Mouse (Mus musculus) brown adipose tissue, adult 24 weeks (tissue): ENCODE measurements around the gene Crcp. TPM values are rescaled to one million over a fixed set of nuclear protein-coding genes. Genes with fewer than 3 reads are reported as not detected.
A peak's percentile ranks its signal among the peaks of the same experiment; 100 is the strongest.

Source experiments
- H3K27ac ChIP-seq: fragments of 200-500 bp; replicated peaks from 2 replicates; pipeline ENCODE4 v1.5.1; 2012; ENCODE audit warnings: low read depth, mild to moderate bottlenecking, low read length
- H3K4me1 ChIP-seq: fragments of 200-500 bp; 2 replicates; pipeline ENCODE4 v1.6.1; 2012; ENCODE audit warnings: low read length, mixed read lengths; ENCODE audit not compliant: control insufficient read depth, insufficient read depth, insufficient read length
- H3K4me3 ChIP-seq: fragments of 200-500 bp; 2 replicates; pipeline ENCODE4 v1.5.1; 2012; ENCODE audit warnings: low read depth, mild to moderate bottlenecking, low read length, moderate library complexity; ENCODE audit not compliant: insufficient read depth
- polyA plus RNA-seq: library from polyadenylated mRNA; stranded (reverse); fragments of >200 nt; gene quantifications from 2 replicates; pipeline ENCODE4 v1.2.4, GENCODE M21; 2012; ENCODE audit not compliant: missing spikeins, insufficient read depth, insufficient read length

Gene Crcp
- polyA plus RNA-seq, 1 experiment = 21.9 TPM

GRCm38 (mm10) chr5:130088008-130088407, 58.9 kb downstream of the Crcp start:
- Histone ChIP-seq H3K4me1 (peaks cover 27% of the 10 kb centered on the region), H3K27ac (no peak overlapping the region), H3K4me3 (no peak overlapping the region)

GRCm38 (mm10) chr5:130088612-130089011, 59.5 kb downstream of the Crcp start:
- H3K4me3 ChIP-seq = no peak overlapping the region
- no peak overlapping the region for H3K27ac ChIP-seq
- H3K4me1 ChIP-seq = peaks cover 23% of the 10 kb centered on the region

GRCm38 (mm10) chr5:130089177-130089576, 60.1 kb downstream of the Crcp start:
- H3K4me3 ChIP-seq = no peak overlapping the region
- H3K4me1 ChIP-seq = peaks cover 20% of the 10 kb centered on the region
- peak overlapping the region; percentile 33; the same call in 1 of the 2 replicates for H3K27ac ChIP-seq

GRCm38 (mm10) chr5:130089626-130090393, 60.7 kb downstream of the Crcp start:
- Histone ChIP-seq H3K4me1 (peaks cover 17% of the 10 kb centered on the region), H3K27ac (peak overlapping the region; percentile 33), H3K4me3 (no peak overlapping the region)

GRCm38 (mm10) chr5:130096754-130097153, 67.7 kb downstream of the Crcp start:
- Histone ChIP-seq H3K4me3 (no peak overlapping the region), H3K4me1 (0 out of 2 replicates have a peak, but pooled peaks cover 3% of the 10 kb centered on the region), H3K27ac (no peak overlapping the region)

- Histone ChIP-seq H3K27ac (no peak overlapping the region), H3K4me3 (no peak overlapping the region), H3K4me1 (0 out of 2 replicates have a peak, but pooled peaks cover 3% of the 10 kb centered on the region)
Observed at GRCm38 (mm10) chr5:130097837-130098236, 68.7 kb downstream of the Crcp start.

- Histone ChIP-seq H3K4me1 (no peaks in the 10 kb centered on the region), H3K4me3 (no peak overlapping the region), H3K27ac (no peak overlapping the region)
Observed at GRCm38 (mm10) chr5:130101724-130102123, 72.6 kb downstream of the Crcp start.

- Histone ChIP-seq H3K4me1 (no peaks in the 10 kb centered on the region), H3K27ac (no peak overlapping the region), H3K4me3 (no peak overlapping the region)
Observed at GRCm38 (mm10) chr5:130109348-130109747, 80.3 kb downstream of the Crcp start.

Other genes starting within 250 kb of the Crcp start
- 46.7 and 56.8 TPM in 2 replicates for gene Psph, start 241.8 kb upstream of the Crcp start, polyA plus RNA-seq
- 12.2 and 15.9 TPM in 2 replicates for gene Sumf2, start 182.3 kb upstream of the Crcp start, polyA plus RNA-seq
- gene Chchd2, start 141.8 kb upstream of the Crcp start, polyA plus RNA-seq = 1,785 and 1,958 TPM in 2 replicates
- gene Zbed5, start 133.6 kb upstream of the Crcp start, polyA plus RNA-seq = 0.83 and 1.9 TPM in 2 replicates
- 2.3 and 9.8 TPM in 2 replicates for gene Phkg1, start 130.7 kb upstream of the Crcp start, polyA plus RNA-seq
- 4.1 and 6.2 TPM in 2 replicates for gene Nupr1l, start 120.8 kb upstream of the Crcp start, polyA plus RNA-seq
- gene Vkorc1l1, start 87.3 kb upstream of the Crcp start, polyA plus RNA-seq = 31.1 and 41.5 TPM in 2 replicates
- 16.5 and 18.5 TPM in 2 replicates for gene Gusb, start 26.2 kb upstream of the Crcp start, polyA plus RNA-seq
- 23.4 and 27.8 TPM in 2 replicates for gene Asl, start within 50 bp of the Crcp start, polyA plus RNA-seq
- 11.6 and 14.3 TPM in 2 replicates for gene Tpst1, start 44.0 kb downstream of the Crcp start, polyA plus RNA-seq
- gene Kctd7, start 115.6 kb downstream of the Crcp start, polyA plus RNA-seq = 1.2 and 1.5 TPM in 2 replicates
- gene Rabgef1, start 142.5 kb downstream of the Crcp start, polyA plus RNA-seq = 16.7 and 19.1 TPM in 2 replicates
- gene Tmem248, start 187.8 kb downstream of the Crcp start, polyA plus RNA-seq = 19.1 and 22.1 TPM in 2 replicates
- 74.0 and 81.0 TPM in 2 replicates for gene Sbds, start 226.2 kb downstream of the Crcp start, polyA plus RNA-seq
- 6.4 and 6.5 TPM in 2 replicates for gene Tyw1, start 226.3 kb downstream of the Crcp start, polyA plus RNA-seq